Mouse (Mus musculus) liver, embryonic 12.5 days (tissue): ENCODE results near the gene Opcml. TPM values are rescaled to one million over a fixed set of nuclear protein-coding genes. Genes with fewer than 3 reads are reported as not detected.

Experiments used
- ATAC-seq: fragments of 200-750 bp; cut with Nextera tagmentation; 2 replicates; pipeline ENCODE4 v1.8.0; 2017; ENCODE audit warnings: moderate number of reproducible peaks, mild to moderate bottlenecking, moderate library complexity
- H3K27ac ChIP-seq: fragments of 300-500 bp; sonication (generic); 2 replicates; pipeline ENCODE4 v1.5.1; 2016; ENCODE audit warnings: mild to moderate bottlenecking
- H3K27me3 ChIP-seq: fragments of 300-500 bp; sonication (generic); replicated peaks from 2 replicates; pipeline ENCODE4 v1.6.1; 2016; ENCODE audit warnings: mild to moderate bottlenecking, moderate library complexity
- H3K36me3 ChIP-seq: fragments of 300-500 bp; sonication (generic); 2 replicates; pipeline ENCODE4 v1.6.1; 2016; ENCODE audit warnings: mild to moderate bottlenecking, moderate library complexity
- H3K4me1 ChIP-seq: fragments of 300-500 bp; sonication (generic); 2 replicates; pipeline ENCODE4 v1.6.1; 2016
- H3K4me2 ChIP-seq: fragments of 300-500 bp; sonication (generic); 2 replicates; pipeline ENCODE4 v1.6.1; 2016; ENCODE audit warnings: mild to moderate bottlenecking, moderate library complexity
- H3K4me3 ChIP-seq: fragments of 300-500 bp; sonication (generic); 2 replicates; pipeline ENCODE4 v1.5.1; 2016; ENCODE audit warnings: mild to moderate bottlenecking, moderate library complexity
- H3K9ac ChIP-seq: fragments of 300-500 bp; sonication (generic); 2 replicates; pipeline ENCODE4 v1.6.1; 2016; ENCODE audit warnings: mild to moderate bottlenecking, moderate library complexity
- H3K9me3 ChIP-seq: fragments of 300-500 bp; sonication (generic); replicated peaks from 2 replicates; pipeline ENCODE4 v1.6.1; 2016; ENCODE audit warnings: mild to moderate bottlenecking, moderate library complexity
- WGBS: fragments of 180-500 bp; shearing (Covaris S2); methylation state at CpG from one replicate; pipeline ENCODE4 v1.1.7; 2016; ENCODE audit not compliant: insufficient replicate concordance; 5-methylcytosine and 5-hydroxymethylcytosine counted together
- polyA plus RNA-seq: library from polyadenylated mRNA; unstranded; fragments of >200 nt; fragmentation: Nextera tagmentation; extraction: Ambion mirVana; gene quantifications from 2 replicates; pipeline ENCODE4 v1.2.1, GENCODE M21; 2016

The Opcml gene
- polyA plus RNA-seq, 1 experiment from 2014 or later = 0.23 TPM

DNA sequence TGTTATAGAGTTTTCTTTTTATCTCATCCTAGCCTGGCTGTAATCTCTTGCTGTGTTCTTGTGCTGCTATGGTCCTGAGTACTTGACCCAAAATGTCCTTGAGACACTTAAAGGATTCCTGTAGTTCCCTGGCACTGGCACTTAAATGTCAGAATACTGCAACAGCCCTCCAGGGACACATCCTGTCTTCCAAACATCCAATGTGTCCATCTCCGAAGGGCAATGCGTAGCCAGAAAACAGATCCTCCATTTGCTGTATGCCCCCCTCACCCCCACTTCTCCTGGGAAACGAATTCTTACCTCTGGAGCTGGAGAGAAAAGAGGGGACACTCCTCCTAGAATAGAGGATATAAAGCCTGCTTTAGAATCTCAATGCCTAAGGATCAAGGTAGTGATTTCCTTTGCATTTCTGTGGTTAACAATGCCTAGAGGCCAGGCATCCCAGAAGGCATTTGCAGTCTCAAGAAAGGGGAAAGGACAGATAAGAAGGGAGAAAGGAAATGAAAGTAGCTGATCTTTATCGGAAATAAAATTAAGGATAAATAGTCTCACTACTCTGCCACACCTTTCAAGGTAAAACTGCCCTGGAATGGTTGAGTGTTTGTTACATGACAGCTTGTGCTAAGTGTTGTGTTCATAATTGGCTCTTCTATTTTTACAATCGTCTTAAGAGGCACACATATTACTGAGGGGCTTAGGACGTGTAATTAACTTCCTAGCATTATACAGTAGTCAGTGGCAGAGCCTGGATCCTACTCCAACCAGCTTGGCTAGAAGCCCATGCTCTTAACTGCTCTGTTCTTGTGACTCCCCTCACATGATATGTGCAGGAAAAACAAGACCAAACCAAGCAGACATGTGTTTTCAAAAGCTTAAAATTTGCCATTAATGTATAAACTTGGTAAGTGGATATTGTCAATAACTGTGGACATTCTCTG, 823.4 kb downstream of the Opcml start:
- Histone ChIP-seq H3K9me3 (no peaks in the 10 kb centered on the region), H3K4me3 (no peak overlapping the region), H3K36me3 (no peaks in the 10 kb centered on the region), H3K9ac (no peak overlapping the region), H3K27ac (no peak overlapping the region), H3K27me3 (no peaks in the 10 kb centered on the region), H3K4me1 (no peaks in the 10 kb centered on the region), H3K4me2 (no peak overlapping the region)
- ATAC-seq = no peak
- 32% methylated on average over 6 of the region's 6 CpGs for WGBS

DNA sequence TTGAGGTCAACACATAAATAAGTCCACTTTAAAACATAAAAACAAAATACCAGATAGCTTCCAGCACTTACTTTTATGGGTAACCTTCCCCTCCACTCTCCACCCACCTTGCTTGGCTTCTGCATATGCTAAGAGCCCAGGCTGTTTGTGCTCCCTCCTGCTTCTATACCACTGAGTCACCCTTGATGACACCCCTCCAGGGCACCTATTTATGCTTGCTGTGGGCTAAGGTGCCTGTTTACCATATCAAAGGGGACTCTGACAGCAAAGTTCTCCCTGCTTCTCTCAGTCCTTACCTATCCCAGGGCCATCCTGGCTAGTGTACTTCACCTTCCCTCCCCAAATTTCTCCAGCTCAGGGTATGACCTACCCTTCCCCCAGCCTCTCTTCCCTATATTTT, 824.9 kb downstream of the Opcml start:
- H3K4me2 ChIP-seq = no peak overlapping the region
- H3K4me1 ChIP-seq = no peaks in the 10 kb centered on the region
- no peak overlapping the region for H3K9ac ChIP-seq
- no peak overlapping the region for H3K4me3 ChIP-seq
- no peak for ATAC-seq
- H3K27me3 ChIP-seq = no peaks in the 10 kb centered on the region
- no peaks in the 10 kb centered on the region for H3K36me3 ChIP-seq
- no peaks in the 10 kb centered on the region for H3K9me3 ChIP-seq
- H3K27ac ChIP-seq = no peak overlapping the region

DNA sequence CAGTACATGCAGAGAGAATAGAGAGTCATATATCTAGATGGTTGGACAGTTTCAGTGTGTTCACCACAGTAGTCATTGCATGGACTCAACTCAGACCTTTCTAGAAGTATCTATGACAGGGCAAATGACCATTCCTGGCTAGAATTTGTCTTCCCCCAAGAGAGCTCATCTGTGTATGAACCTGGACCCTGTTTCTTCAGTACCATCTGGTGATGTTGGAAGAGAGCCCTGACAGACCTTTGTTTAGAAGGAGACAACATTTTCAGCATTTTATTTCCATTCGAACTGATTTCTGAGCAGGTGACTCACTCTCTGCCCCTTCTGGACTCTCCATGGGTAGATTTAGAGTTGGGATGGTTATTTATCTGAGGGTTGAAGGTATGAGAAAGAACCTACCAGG, 827.1 kb downstream of the Opcml start:
- Histone ChIP-seq H3K4me2 (no peak overlapping the region), H3K27ac (no peak overlapping the region), H3K4me1 (no peaks in the 10 kb centered on the region), H3K9me3 (no peaks in the 10 kb centered on the region), H3K27me3 (no peaks in the 10 kb centered on the region), H3K4me3 (no peak overlapping the region), H3K9ac (no peak overlapping the region), H3K36me3 (no peaks in the 10 kb centered on the region)
- 42% methylated on average over 1 of the region's 1 CpGs for whole genome bisulfite sequencing
- no peak for ATAC-seq

DNA sequence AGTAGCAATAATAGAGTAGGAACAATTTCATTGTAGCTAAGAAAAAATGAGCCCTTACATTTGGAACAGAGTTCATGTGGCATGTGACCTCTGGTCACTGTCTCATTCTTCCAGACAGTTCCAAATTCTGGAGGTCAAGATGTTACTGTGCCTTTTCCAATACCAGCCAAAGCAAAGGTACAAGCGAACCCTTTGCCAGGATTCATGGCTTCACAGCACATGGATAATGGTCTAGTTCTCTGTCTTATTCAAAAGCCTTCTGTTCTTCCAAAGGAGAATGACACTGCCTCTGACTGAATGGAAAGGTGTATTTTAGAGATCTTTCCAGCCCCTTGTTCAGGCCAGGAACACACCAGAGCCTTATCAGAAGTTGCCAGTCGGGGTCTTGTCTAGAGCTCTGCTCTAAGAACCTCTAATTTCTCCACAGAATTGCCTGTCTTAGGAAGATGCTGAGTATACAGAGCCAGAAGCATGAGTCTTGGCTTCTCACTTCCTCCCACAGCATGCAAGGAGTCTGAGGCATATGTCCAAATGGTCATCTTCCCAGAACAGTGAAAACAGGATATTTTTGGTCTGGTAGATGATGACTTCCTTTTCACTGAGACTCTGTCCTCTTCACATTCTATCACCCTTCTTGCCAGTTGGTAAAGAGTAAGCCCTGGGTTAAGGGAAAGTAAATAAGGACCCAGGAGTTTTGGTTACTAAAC, 827.8 kb downstream of the Opcml start:
- Histone ChIP-seq H3K36me3 (no peaks in the 10 kb centered on the region), H3K27ac (no peak overlapping the region), H3K4me1 (no peaks in the 10 kb centered on the region), H3K4me3 (no peak overlapping the region), H3K4me2 (no peak overlapping the region), H3K9ac (no peak overlapping the region), H3K9me3 (no peaks in the 10 kb centered on the region), H3K27me3 (no peaks in the 10 kb centered on the region)
- no peak for ATAC-seq
- 49% methylated on average over 2 of the region's 2 CpGs for WGBS

DNA sequence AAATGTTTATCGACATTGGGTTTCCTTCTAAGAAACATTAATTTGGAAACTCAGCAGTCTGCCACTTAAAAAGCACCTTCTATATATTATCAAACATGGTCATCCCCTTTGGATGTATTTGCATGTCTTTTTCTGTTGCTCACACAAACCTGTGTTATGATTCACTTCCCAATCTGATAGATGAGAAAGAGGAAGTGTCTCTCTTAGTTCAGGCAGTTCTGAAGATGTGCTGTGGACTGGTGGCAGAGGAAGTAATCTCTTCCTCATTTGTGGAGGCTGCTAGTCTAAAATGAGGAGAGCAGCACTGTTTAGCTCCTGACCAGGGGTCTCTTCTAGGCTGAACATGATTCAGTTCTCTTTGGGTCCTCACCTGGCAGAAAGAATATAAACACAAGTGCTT, 831.4 kb downstream of the Opcml start:
- Histone ChIP-seq H3K9ac (no peak overlapping the region), H3K4me2 (no peak overlapping the region), H3K36me3 (no peaks in the 10 kb centered on the region), H3K27ac (no peak overlapping the region), H3K4me3 (no peak overlapping the region), H3K27me3 (no peaks in the 10 kb centered on the region), H3K4me1 (no peaks in the 10 kb centered on the region), H3K9me3 (no peaks in the 10 kb centered on the region)
- no peak for ATAC-seq
- WGBS = 66% methylated on average over 1 of the region's 1 CpGs

- Histone ChIP-seq H3K27ac (no peak overlapping the region), H3K9me3 (no peaks in the 10 kb centered on the region), H3K4me1 (no peaks in the 10 kb centered on the region), H3K36me3 (no peaks in the 10 kb centered on the region), H3K9ac (no peak overlapping the region), H3K4me3 (no peak overlapping the region), H3K4me2 (no peak overlapping the region), H3K27me3 (no peaks in the 10 kb centered on the region)
- 62% methylated on average over 10 of the region's 10 CpGs for WGBS
- no peak for ATAC-seq
Measured at GRCm38 (mm10) chr9:28624870-28625269, 834.3 kb downstream of the Opcml start.

- H3K36me3 ChIP-seq = no peaks in the 10 kb centered on the region
- no peak overlapping the region for H3K27ac ChIP-seq
- no peaks in the 10 kb centered on the region for H3K4me1 ChIP-seq
- no peaks in the 10 kb centered on the region for H3K9me3 ChIP-seq
- no peak overlapping the region for H3K9ac ChIP-seq
- H3K4me3 ChIP-seq = no peak overlapping the region
- no peak for ATAC-seq
- H3K4me2 ChIP-seq = no peak overlapping the region
- H3K27me3 ChIP-seq = no peaks in the 10 kb centered on the region
Measured at GRCm38 (mm10) chr9:28642766-28643165, 852.2 kb downstream of the Opcml start.

GRCm38 (mm10) chr9:28644063-28644462, 853.5 kb downstream of the Opcml start:
- no peaks in the 10 kb centered on the region for H3K27me3 ChIP-seq
- no peak overlapping the region for H3K4me2 ChIP-seq
- no peak overlapping the region for H3K9ac ChIP-seq
- H3K36me3 ChIP-seq = no peaks in the 10 kb centered on the region
- ATAC-seq = no peak
- WGBS = 57% methylated on average over 2 of the region's 2 CpGs
- no peaks in the 10 kb centered on the region for H3K4me1 ChIP-seq
- H3K9me3 ChIP-seq = no peaks in the 10 kb centered on the region
- no peak overlapping the region for H3K27ac ChIP-seq
- H3K4me3 ChIP-seq = no peak overlapping the region

DNA sequence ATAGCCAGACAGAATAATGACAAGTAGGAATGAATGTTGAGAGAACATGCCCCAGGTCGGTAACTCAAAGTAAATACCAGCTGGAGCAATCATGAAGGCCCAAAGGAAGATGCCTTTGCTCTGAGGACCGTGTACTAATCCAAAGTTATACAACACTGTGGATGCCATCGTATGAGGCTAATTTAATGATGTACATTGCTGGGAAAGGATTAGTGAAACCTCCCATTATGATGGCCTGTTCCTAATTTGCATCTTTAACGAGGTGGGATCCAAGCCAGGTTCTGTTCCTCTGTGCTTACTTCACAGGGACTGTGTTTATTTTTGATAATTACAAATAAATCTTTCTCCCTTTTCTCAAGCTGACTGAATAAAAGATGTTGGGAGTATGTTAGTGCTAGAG, 859.5 kb downstream of the Opcml start:
- Histone ChIP-seq H3K27me3 (no peaks in the 10 kb centered on the region), H3K27ac (no peak overlapping the region), H3K9me3 (no peaks in the 10 kb centered on the region), H3K36me3 (no peaks in the 10 kb centered on the region), H3K4me1 (no peaks in the 10 kb centered on the region), H3K4me3 (no peak overlapping the region), H3K9ac (no peak overlapping the region), H3K4me2 (no peak overlapping the region)
- 52% methylated on average over 4 of the region's 4 CpGs for WGBS
- ATAC-seq = no peak

DNA sequence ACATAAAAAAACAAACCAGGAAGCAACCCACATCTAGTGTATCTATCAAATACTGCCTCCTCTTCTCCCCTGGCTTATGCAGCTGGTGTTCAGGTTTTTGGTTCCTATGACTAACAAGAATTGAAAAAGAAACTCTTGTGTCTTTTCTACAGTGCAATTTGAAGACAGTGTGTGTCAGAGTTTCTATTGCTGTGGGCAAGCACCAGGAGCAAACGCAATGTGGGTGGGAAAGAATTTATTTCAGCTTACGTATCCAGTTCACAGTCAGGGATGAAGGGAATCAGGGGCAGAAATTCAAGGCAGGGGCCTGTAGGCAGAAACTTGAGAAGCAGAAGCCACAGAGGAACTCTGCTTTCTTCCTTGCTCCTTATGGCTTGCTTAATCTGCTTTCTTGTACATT, 869.4 kb downstream of the Opcml start:
- 77% methylated on average over 2 of the region's 2 CpGs for WGBS
- Histone ChIP-seq H3K4me3 (no peak overlapping the region), H3K27ac (no peak overlapping the region), H3K27me3 (no peaks in the 10 kb centered on the region), H3K36me3 (no peaks in the 10 kb centered on the region), H3K9me3 (no peaks in the 10 kb centered on the region), H3K4me2 (no peak overlapping the region), H3K9ac (no peak overlapping the region), H3K4me1 (no peaks in the 10 kb centered on the region)
- no peak for ATAC-seq

GRCm38 (mm10) chr9:28662882-28663281, 872.3 kb downstream of the Opcml start:
- Histone ChIP-seq H3K9me3 (no peaks in the 10 kb centered on the region), H3K4me1 (no peaks in the 10 kb centered on the region), H3K27ac (no peak overlapping the region), H3K4me2 (no peak overlapping the region), H3K36me3 (no peaks in the 10 kb centered on the region), H3K27me3 (no peaks in the 10 kb centered on the region), H3K4me3 (no peak overlapping the region), H3K9ac (no peak overlapping the region)
- no peak for ATAC-seq
- 82% methylated on average over 3 of the region's 3 CpGs for WGBS

DNA sequence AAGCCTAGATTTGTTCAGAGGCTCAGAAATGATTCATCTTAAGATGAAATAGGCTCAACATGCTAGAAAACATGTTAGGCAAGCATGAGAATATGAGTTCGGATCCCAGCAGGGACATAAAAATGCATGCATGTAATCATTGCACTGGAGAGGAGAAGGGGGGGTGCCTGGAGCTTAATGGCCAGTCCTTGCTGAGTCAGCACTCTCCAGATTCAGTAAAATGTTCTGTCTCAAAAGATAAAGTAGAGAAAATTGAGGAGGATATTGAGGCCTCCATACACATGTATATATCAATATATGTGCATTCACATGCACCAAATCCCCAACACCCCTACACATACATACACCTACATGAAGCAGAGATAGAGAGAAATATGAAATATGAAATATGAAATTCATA, 889.7 kb downstream of the Opcml start:
- Histone ChIP-seq H3K36me3 (no peaks in the 10 kb centered on the region), H3K4me2 (no peak overlapping the region), H3K27me3 (no peaks in the 10 kb centered on the region), H3K4me1 (no peaks in the 10 kb centered on the region), H3K4me3 (no peak overlapping the region), H3K27ac (no peak overlapping the region), H3K9ac (no peak overlapping the region), H3K9me3 (no peaks in the 10 kb centered on the region)
- WGBS = 38% methylated on average over 1 of the region's 1 CpGs
- no peak for ATAC-seq
